Mouse (Mus musculus): ENCODE results near the gene Gpx2.

DNA sequence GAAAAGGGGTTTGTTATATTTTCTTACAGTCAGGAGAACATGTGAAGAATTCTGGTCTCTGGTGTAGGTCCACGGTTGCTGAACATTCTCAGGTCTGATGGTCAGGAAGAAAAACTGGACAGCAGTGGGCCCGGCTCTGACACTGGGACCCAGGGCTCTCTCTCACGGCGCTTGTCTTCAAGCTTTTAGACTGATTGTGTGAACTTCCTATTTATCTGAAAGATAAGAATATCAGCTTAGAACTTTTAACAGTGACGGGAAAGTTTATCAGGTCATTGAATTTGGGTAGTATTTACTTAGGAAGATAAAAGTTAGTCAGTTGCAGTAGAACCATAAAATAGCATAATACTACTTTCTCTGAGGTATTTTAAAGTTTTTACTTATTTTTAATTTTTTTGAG lies 18.5 kb downstream of the Gpx2 start:
- TF ChIP-seq EP300 (optimal IDR thresholded peaks at IDR 0.05): no peak
- no peak for TF ChIP-seq CTCF (IDR thresholded peaks at IDR 0.05; ENCODE audit: low read depth)

Data from stomach, postnatal 0 days (tissue).